Mouse (Mus musculus) kidney, adult 11 months (tissue): Measurements from ENCODE around the gene Sirt7.

Source experiments
- DNase-seq: peaks from one replicate; pipeline ENCODE4 v3.0.0; 2022

Gene Sirt7

GRCm38 (mm10) chr11:120581490-120582267 lies 43.4 kb downstream of the Sirt7 start, which contains the start of gene Arhgdia:
Arhgdia (minus strand) TSS chr11:120581624.
- peak; percentile 80 for DNase-seq

GRCm38 (mm10) chr11:120580871-120581331 lies 44.1 kb downstream of the Sirt7 start:
- DNase-seq = peak; percentile 29

GRCm38 (mm10) chr11:120580190-120580589 lies 44.9 kb downstream of the Sirt7 start:
- peak; percentile 61 for DNase-seq

- peak; percentile 63 for DNase-seq
Measured at GRCm38 (mm10) chr11:120579316-120580107, 45.5 kb downstream of the Sirt7 start.

- DNase-seq = peak; percentile 39
Measured at GRCm38 (mm10) chr11:120578694-120579243, 46.3 kb downstream of the Sirt7 start.

GRCm38 (mm10) chr11:120578024-120578693 lies 46.9 kb downstream of the Sirt7 start:
- peak; percentile 71 for DNase-seq

GRCm38 (mm10) chr11:120577211-120578023 lies 47.6 kb downstream of the Sirt7 start:
- peak; percentile 77 for DNase-seq

GRCm38 (mm10) chr11:120576365-120576981 lies 48.6 kb downstream of the Sirt7 start:
- DNase-seq = peak; percentile 92

- DNase-seq = no peak
Measured at GRCm38 (mm10) chr11:120575940-120576339, 49.1 kb downstream of the Sirt7 start.

- no peak for DNase-seq
Measured at GRCm38 (mm10) chr11:120575046-120575445, 50.0 kb downstream of the Sirt7 start.

GRCm38 (mm10) chr11:120574278-120574600 lies 50.8 kb downstream of the Sirt7 start:
- DNase-seq = no peak

GRCm38 (mm10) chr11:120573585-120574277 lies 51.3 kb downstream of the Sirt7 start:
- peak; percentile 32 for DNase-seq

- DNase-seq = peak; percentile 100
Measured at GRCm38 (mm10) chr11:120572752-120573584, 52.1 kb downstream of the Sirt7 start, which contains the start of gene P4hb. P4hb (minus strand) TSS chr11:120573253.

GRCm38 (mm10) chr11:120572417-120572751 lies 52.7 kb downstream of the Sirt7 start:
- no peak for DNase-seq

- no peak for DNase-seq
Measured at GRCm38 (mm10) chr11:120571754-120572416, 53.2 kb downstream of the Sirt7 start.

- no peak for DNase-seq
Measured at GRCm38 (mm10) chr11:120571122-120571521, 53.9 kb downstream of the Sirt7 start.
